Mouse (Mus musculus): Measurements from ENCODE around the gene Calm4. TPM values are rescaled to one million over a fixed set of nuclear protein-coding genes. Genes with fewer than 3 reads are reported as not detected.

The Calm4 gene
- polyA plus RNA-seq, 2 experiments = 8.6 to 51.5 TPM

DNA sequence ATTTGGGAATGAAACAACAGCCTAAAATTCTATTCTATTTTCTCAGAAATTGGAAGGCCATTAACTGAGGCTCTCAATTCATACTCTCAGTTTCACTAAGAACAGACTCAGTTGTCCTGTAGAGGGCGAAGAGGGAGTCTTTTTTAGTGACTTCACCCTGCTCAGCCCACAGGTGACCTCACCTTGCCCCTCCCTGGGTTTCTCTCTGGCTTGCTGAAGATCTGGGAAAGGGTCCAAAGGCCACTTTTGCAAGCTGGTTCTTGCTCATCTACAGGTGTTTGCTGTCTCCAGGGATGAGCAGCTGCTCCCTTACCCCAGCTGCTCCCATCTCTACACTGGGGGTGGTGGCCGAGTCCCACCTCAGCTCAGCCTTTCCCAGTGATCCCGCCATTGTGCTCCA is 24.8 kb downstream of the Calm4 start:
- WGBS = 67% methylated on average over 3 of the region's 3 CpGs
- no peak for ATAC-seq (ENCODE audit: low FRiP score, low read depth)
- TF ChIP-seq POLR2A (IDR thresholded peaks at IDR 0.05; ENCODE audit: borderline replicate concordance, extremely low read depth, insufficient read depth, insufficient read length) = no peak

DNA sequence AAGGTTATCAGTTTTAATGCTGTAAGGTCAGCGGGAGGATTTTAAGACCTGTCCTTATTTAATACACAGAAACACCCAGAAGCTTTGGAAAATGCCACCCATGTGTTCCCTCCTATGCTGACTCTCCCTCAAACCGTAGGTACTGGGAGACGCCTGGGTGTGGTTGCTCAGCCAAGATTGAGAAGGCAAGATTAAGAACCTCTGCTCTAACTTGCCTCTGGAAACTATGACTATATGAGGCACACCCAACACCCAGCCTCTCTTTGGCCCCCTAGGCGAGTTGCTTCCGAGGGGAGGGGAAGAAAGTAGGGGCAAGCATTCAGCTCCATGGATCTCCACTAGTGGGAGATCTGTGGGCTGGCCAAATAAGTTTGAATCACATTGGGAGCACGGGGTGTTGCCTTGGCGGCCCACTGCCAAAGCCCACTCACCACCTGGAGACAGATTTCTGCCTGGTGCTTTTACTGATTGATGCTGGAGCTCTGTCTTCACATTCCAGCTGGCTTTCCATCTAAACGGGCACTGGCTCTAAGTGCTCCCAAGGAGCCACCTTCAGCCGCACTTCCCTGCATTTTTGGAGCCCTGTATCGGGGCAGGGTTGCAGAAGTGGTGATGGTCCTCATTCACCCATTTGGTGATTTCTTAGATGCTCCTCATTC is 25.5 kb downstream of the Calm4 start:
- Histone ChIP-seq H3K4me2 (replicated peaks; ENCODE audit: low read depth, low read length, severe bottlenecking) (no peak overlapping the region), H3K4me1 (ENCODE audit: control insufficient read depth, insufficient read depth, low read length) (no peaks in the 10 kb centered on the region), H3K9me3 (ENCODE audit: control insufficient read depth, low read length) (no peaks in the 10 kb centered on the region), H3K9ac (ENCODE audit: low read depth, low read length, severe bottlenecking) (no peak overlapping the region), H3K4me3 (replicated peaks; ENCODE audit: low read length) (no peak overlapping the region), H3K27me3 (ENCODE audit: control insufficient read depth, insufficient read depth, low read length) (no peaks in the 10 kb centered on the region), H3K27ac (replicated peaks; ENCODE audit: low read depth, low read length) (no peak overlapping the region), H3K36me3 (ENCODE audit: control insufficient read depth, insufficient read depth, low read length) (no peaks in the 10 kb centered on the region)
- TF ChIP-seq POLR2A (IDR thresholded peaks at IDR 0.05; ENCODE audit: borderline replicate concordance, extremely low read depth, insufficient read depth, insufficient read length) = no peak
- 83% methylated on average over 8 of the region's 10 CpGs for WGBS
- ATAC-seq (ENCODE audit: low FRiP score, low read depth) (no peak), DNase-seq (ENCODE audit: low spot score) (no peak)

More for the DNA sequence above, 24.8 kb downstream of the Calm4 start:
- Histone ChIP-seq H3K27ac (replicated peaks; ENCODE audit: low read depth, low read length) (no peak overlapping the region), H3K4me1 (ENCODE audit: control insufficient read depth, insufficient read depth, low read length) (no peaks in the 10 kb centered on the region), H3K27me3 (ENCODE audit: control insufficient read depth, insufficient read depth, low read length) (no peaks in the 10 kb centered on the region), H3K4me3 (replicated peaks; ENCODE audit: low read length) (no peak overlapping the region), H3K9ac (ENCODE audit: low read depth, low read length, severe bottlenecking) (no peak overlapping the region), H3K4me2 (replicated peaks; ENCODE audit: low read depth, low read length, severe bottlenecking) (no peak overlapping the region), H3K9me3 (ENCODE audit: control insufficient read depth, low read length) (no peaks in the 10 kb centered on the region), H3K36me3 (ENCODE audit: control insufficient read depth, insufficient read depth, low read length) (no peaks in the 10 kb centered on the region)
- no peak for DNase-seq (ENCODE audit: low spot score)

DNA sequence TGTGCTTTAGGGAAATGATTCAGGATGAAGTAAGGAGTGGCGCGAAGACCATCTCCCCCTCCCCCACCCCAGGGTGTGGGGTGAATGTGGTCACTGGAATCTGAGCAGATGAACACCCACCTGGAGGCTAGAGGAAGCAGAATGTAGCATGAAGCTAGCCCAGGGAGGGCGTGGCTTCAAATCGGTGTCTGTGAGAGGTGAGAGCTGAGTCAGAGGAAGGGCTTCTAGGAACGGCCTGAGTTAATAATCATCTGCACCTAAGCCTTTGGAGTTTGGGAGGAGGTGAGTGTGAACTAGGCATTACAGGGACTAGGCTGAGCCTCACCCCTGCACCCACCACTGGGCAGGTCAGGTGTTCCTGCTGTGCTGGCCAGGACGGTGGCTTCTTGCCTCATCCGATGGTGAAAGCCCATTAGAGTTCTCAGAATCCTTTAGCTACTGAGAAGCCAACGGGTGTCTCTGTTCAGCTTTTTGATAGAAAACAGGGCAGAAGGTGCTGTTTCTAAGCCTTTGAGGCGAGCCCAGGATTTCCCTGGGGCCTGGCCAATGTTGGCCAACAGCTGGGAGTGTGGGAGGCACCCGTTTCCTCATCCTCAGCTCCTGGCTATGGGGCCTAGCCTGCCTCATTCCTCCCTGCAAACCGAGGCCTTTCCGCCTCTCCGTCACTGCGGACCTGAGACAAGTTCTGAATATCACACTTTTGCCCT is 28.2 kb downstream of the Calm4 start:
- WGBS = 76% methylated on average over 14 of the region's 14 CpGs
- Histone ChIP-seq H3K4me3 (replicated peaks; ENCODE audit: low read length) (no peak overlapping the region), H3K4me2 (replicated peaks; ENCODE audit: low read depth, low read length, severe bottlenecking) (no peak overlapping the region), H3K9ac (ENCODE audit: low read depth, low read length, severe bottlenecking) (no peak overlapping the region), H3K4me1 (ENCODE audit: control insufficient read depth, insufficient read depth, low read length) (no peaks in the 10 kb centered on the region), H3K27me3 (ENCODE audit: control insufficient read depth, insufficient read depth, low read length) (no peaks in the 10 kb centered on the region), H3K36me3 (ENCODE audit: control insufficient read depth, insufficient read depth, low read length) (no peaks in the 10 kb centered on the region), H3K27ac (replicated peaks; ENCODE audit: low read depth, low read length) (no peak overlapping the region), H3K9me3 (ENCODE audit: control insufficient read depth, low read length) (no peaks in the 10 kb centered on the region)
- ATAC-seq (ENCODE audit: low FRiP score, low read depth) = no peak
- no peak for DNase-seq (ENCODE audit: low spot score)
- no peak for TF ChIP-seq POLR2A (IDR thresholded peaks at IDR 0.05; ENCODE audit: borderline replicate concordance, extremely low read depth, insufficient read depth, insufficient read length)

DNA sequence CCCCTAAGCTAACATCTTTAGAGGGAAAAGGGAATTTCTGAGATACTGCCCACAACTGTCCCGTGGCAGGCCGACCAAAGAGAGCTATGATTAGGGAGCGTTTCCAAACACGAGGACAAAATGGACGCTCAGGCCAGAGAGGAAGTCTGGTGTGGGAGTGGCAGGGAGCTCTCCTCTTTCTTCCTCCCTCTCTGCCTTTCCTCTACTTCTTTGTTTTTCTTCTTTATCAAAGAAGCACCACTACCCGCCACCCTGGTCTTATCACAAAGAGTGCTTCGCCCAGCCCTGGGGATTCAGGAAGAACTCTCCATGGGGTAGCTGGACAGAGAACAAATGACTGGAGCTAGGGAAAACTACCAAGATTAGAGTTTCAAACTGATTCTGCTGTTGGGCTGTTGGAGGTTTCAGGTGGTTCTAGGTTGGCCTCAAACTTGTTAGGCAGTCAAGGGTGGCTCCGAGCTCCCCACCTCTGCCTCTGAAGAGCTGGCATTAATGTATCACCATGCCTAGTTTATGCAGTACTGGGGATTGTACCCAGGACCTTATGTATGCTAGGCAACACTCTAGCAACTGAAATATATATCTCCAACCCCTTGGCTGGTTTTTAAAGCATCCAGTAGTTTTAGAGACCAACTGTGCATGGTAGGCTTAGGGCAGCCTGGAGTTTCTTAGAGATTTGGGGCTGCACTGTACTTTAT is 28.9 kb downstream of the Calm4 start:
- H3K4me3 ChIP-seq (replicated peaks; ENCODE audit: low read length) = no peak overlapping the region
- H3K27me3 ChIP-seq (ENCODE audit: control insufficient read depth, insufficient read depth, low read length) = no peaks in the 10 kb centered on the region
- H3K27ac ChIP-seq (replicated peaks; ENCODE audit: low read depth, low read length) = no peak overlapping the region
- DNase-seq (ENCODE audit: low spot score) = no peak
- no peak for ATAC-seq (ENCODE audit: low FRiP score, low read depth)
- no peak for TF ChIP-seq POLR2A (IDR thresholded peaks at IDR 0.05; ENCODE audit: borderline replicate concordance, extremely low read depth, insufficient read depth, insufficient read length)
- no peaks in the 10 kb centered on the region for H3K9me3 ChIP-seq (ENCODE audit: control insufficient read depth, low read length)
- H3K4me1 ChIP-seq (ENCODE audit: control insufficient read depth, insufficient read depth, low read length) = no peaks in the 10 kb centered on the region
- no peak overlapping the region for H3K9ac ChIP-seq (ENCODE audit: low read depth, low read length, severe bottlenecking)
- H3K36me3 ChIP-seq (ENCODE audit: control insufficient read depth, insufficient read depth, low read length) = no peaks in the 10 kb centered on the region
- WGBS = 91% methylated on average over 8 of the region's 8 CpGs
- no peak overlapping the region for H3K4me2 ChIP-seq (replicated peaks; ENCODE audit: low read depth, low read length, severe bottlenecking)

DNA sequence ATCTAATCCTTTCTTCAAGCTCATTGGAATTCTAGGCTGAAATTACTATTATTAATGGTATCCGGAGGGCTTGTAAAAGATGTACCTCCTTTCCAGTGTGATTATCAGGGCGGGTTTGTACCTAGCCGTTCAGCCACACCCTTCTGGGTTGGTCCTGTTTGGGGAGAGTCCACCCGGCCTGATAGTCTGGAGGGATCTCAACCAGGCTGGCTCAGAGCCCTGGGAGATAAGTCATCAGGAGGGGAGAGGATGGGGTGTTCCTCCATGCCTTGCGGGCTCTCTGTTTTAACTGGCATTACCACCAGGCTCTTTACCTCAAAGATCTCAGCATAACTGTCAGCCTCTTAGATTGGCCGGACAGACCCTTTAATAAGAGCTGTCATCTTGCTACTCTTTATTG is 29.6 kb downstream of the Calm4 start:
- WGBS = 74% methylated on average over 6 of the region's 6 CpGs
- H3K4me2 ChIP-seq (replicated peaks; ENCODE audit: low read depth, low read length, severe bottlenecking) = no peak overlapping the region
- H3K36me3 ChIP-seq (ENCODE audit: control insufficient read depth, insufficient read depth, low read length) = no peaks in the 10 kb centered on the region
- H3K9me3 ChIP-seq (ENCODE audit: control insufficient read depth, low read length) = no peaks in the 10 kb centered on the region
- no peak overlapping the region for H3K9ac ChIP-seq (ENCODE audit: low read depth, low read length, severe bottlenecking)
- TF ChIP-seq POLR2A (IDR thresholded peaks at IDR 0.05; ENCODE audit: borderline replicate concordance, extremely low read depth, insufficient read depth, insufficient read length) = no peak
- no peak for DNase-seq (ENCODE audit: low spot score)
- no peak for ATAC-seq (ENCODE audit: low FRiP score, low read depth)
- no peaks in the 10 kb centered on the region for H3K27me3 ChIP-seq (ENCODE audit: control insufficient read depth, insufficient read depth, low read length)
- no peak overlapping the region for H3K4me3 ChIP-seq (replicated peaks; ENCODE audit: low read length)
- H3K4me1 ChIP-seq (ENCODE audit: control insufficient read depth, insufficient read depth, low read length) = no peaks in the 10 kb centered on the region
- H3K27ac ChIP-seq (replicated peaks; ENCODE audit: low read depth, low read length) = no peak overlapping the region
